Mouse (Mus musculus): Measurements from ENCODE around the gene Flii. TPM values are rescaled to one million over a fixed set of nuclear protein-coding genes. Genes with fewer than 3 reads are reported as not detected.

The Flii gene
- polyA plus RNA-seq, 1 experiment from 2014 or later = 86.7 TPM

GRCm38 (mm10) chr11:60766969-60767368 is 39.9 kb upstream of the Flii start:
- Histone ChIP-seq H3K4me1 (ENCODE audit: control insufficient read depth, insufficient read depth, low read length) (no peaks in the 10 kb centered on the region), H3K4me3 (ENCODE audit: low read length) (no peak overlapping the region), H3K27ac (ENCODE audit: low read length) (no peak overlapping the region), H3K4me2 (ENCODE audit: low read depth, low read length) (no peak overlapping the region), H3K36me3 (ENCODE audit: control insufficient read depth, insufficient read depth) (no peaks in the 10 kb centered on the region; the same call in 1 of the 2 replicates), H3K27me3 (ENCODE audit: control insufficient read depth, insufficient read depth, low read length) (no peaks in the 10 kb centered on the region), H3K9me3 (replicated peaks; ENCODE audit: control insufficient read depth, low read length) (no peaks in the 10 kb centered on the region), H3K9ac (ENCODE audit: low read length) (no peak overlapping the region)
- WGBS = 64% methylated on average over 4 of the region's 4 CpGs
- no peak for ATAC-seq (replicated peaks; ENCODE audit: extremely low read depth, insufficient read depth, low FRiP score)

GRCm38 (mm10) chr11:60761681-60762080 is 34.6 kb upstream of the Flii start:
- Histone ChIP-seq H3K27ac (ENCODE audit: low read length) (no peak overlapping the region), H3K36me3 (ENCODE audit: control insufficient read depth, insufficient read depth) (peaks cover 21% of the 10 kb centered on the region), H3K4me2 (ENCODE audit: low read depth, low read length) (no peak overlapping the region), H3K9ac (ENCODE audit: low read length) (no peak overlapping the region), H3K9me3 (replicated peaks; ENCODE audit: control insufficient read depth, low read length) (no peaks in the 10 kb centered on the region), H3K4me3 (ENCODE audit: low read length) (no peak overlapping the region), H3K4me1 (ENCODE audit: control insufficient read depth, insufficient read depth, low read length) (no peaks in the 10 kb centered on the region), H3K27me3 (ENCODE audit: control insufficient read depth, insufficient read depth, low read length) (no peaks in the 10 kb centered on the region)
- no peak for ATAC-seq (replicated peaks; ENCODE audit: extremely low read depth, insufficient read depth, low FRiP score)
- 71% methylated on average over 3 of the region's 3 CpGs for WGBS

- H3K27me3 ChIP-seq (ENCODE audit: control insufficient read depth, insufficient read depth, low read length) = no peaks in the 10 kb centered on the region
- no peak overlapping the region for H3K27ac ChIP-seq (ENCODE audit: low read length)
- peaks cover 48% of the 10 kb centered on the region for H3K36me3 ChIP-seq (ENCODE audit: control insufficient read depth, insufficient read depth)
- H3K9ac ChIP-seq (ENCODE audit: low read length) = no peak overlapping the region
- H3K4me3 ChIP-seq (ENCODE audit: low read length) = no peak overlapping the region
- 90% methylated on average over 7 of the region's 7 CpGs for WGBS
- no peak overlapping the region for H3K4me2 ChIP-seq (ENCODE audit: low read depth, low read length)
- H3K4me1 ChIP-seq (ENCODE audit: control insufficient read depth, insufficient read depth, low read length) = no peaks in the 10 kb centered on the region
- no peaks in the 10 kb centered on the region for H3K9me3 ChIP-seq (replicated peaks; ENCODE audit: control insufficient read depth, low read length)
- no peak for ATAC-seq (replicated peaks; ENCODE audit: extremely low read depth, insufficient read depth, low FRiP score)
These were observed 28.5 kb upstream of the Flii start for GRCm38 (mm10) chr11:60755570-60755969.

GRCm38 (mm10) chr11:60740321-60740720 is 13.3 kb upstream of the Flii start:
- no peak overlapping the region for H3K4me2 ChIP-seq (ENCODE audit: low read depth, low read length)
- peaks cover 19% of the 10 kb centered on the region for H3K36me3 ChIP-seq (ENCODE audit: control insufficient read depth, insufficient read depth)
- no peak overlapping the region for H3K27ac ChIP-seq (ENCODE audit: low read length)
- no peaks in the 10 kb centered on the region for H3K27me3 ChIP-seq (ENCODE audit: control insufficient read depth, insufficient read depth, low read length)
- 82% methylated on average over 3 of the region's 3 CpGs for WGBS
- H3K4me1 ChIP-seq (ENCODE audit: control insufficient read depth, insufficient read depth, low read length) = no peaks in the 10 kb centered on the region
- no peak overlapping the region for H3K9ac ChIP-seq (ENCODE audit: low read length)
- H3K9me3 ChIP-seq (replicated peaks; ENCODE audit: control insufficient read depth, low read length) = no peaks in the 10 kb centered on the region
- no peak for ATAC-seq (replicated peaks; ENCODE audit: extremely low read depth, insufficient read depth, low FRiP score)
- H3K4me3 ChIP-seq (ENCODE audit: low read length) = no peak overlapping the region

- Histone ChIP-seq H3K27me3 (ENCODE audit: control insufficient read depth, insufficient read depth, low read length) (no peaks in the 10 kb centered on the region), H3K36me3 (ENCODE audit: control insufficient read depth, insufficient read depth) (peaks cover 22% of the 10 kb centered on the region), H3K9me3 (replicated peaks; ENCODE audit: control insufficient read depth, low read length) (no peaks in the 10 kb centered on the region), H3K4me3 (ENCODE audit: low read length) (no peak overlapping the region), H3K9ac (ENCODE audit: low read length) (no peak overlapping the region), H3K4me1 (ENCODE audit: control insufficient read depth, insufficient read depth, low read length) (no peaks in the 10 kb centered on the region), H3K4me2 (ENCODE audit: low read depth, low read length) (no peak overlapping the region), H3K27ac (ENCODE audit: low read length) (no peak overlapping the region)
- ATAC-seq (replicated peaks; ENCODE audit: extremely low read depth, insufficient read depth, low FRiP score) = no peak
These were observed 10.4 kb upstream of the Flii start for GRCm38 (mm10) chr11:60737450-60737849.

GRCm38 (mm10) chr11:60736491-60736890 is 9.4 kb upstream of the Flii start:
- Histone ChIP-seq H3K9me3 (replicated peaks; ENCODE audit: control insufficient read depth, low read length) (no peaks in the 10 kb centered on the region), H3K4me2 (ENCODE audit: low read depth, low read length) (no peak overlapping the region), H3K4me3 (ENCODE audit: low read length) (no peak overlapping the region), H3K27me3 (ENCODE audit: control insufficient read depth, insufficient read depth, low read length) (no peaks in the 10 kb centered on the region), H3K9ac (ENCODE audit: low read length) (no peak overlapping the region), H3K36me3 (ENCODE audit: control insufficient read depth, insufficient read depth) (peaks cover 17% of the 10 kb centered on the region), H3K4me1 (ENCODE audit: control insufficient read depth, insufficient read depth, low read length) (no peaks in the 10 kb centered on the region), H3K27ac (ENCODE audit: low read length) (no peak overlapping the region)
- WGBS = 70% methylated on average over 3 of the region's 3 CpGs
- ATAC-seq (replicated peaks; ENCODE audit: extremely low read depth, insufficient read depth, low FRiP score) = no peak

GRCm38 (mm10) chr11:60735191-60735590 is 8.1 kb upstream of the Flii start:
- peaks cover 23% of the 10 kb centered on the region for H3K36me3 ChIP-seq (ENCODE audit: control insufficient read depth, insufficient read depth)

GRCm38 (mm10) chr11:60734206-60734605 is 7.1 kb upstream of the Flii start:
- H3K27me3 ChIP-seq (ENCODE audit: control insufficient read depth, insufficient read depth, low read length) = no peaks in the 10 kb centered on the region
- no peak overlapping the region for H3K9ac ChIP-seq (ENCODE audit: low read length)
- no peak overlapping the region for H3K27ac ChIP-seq (ENCODE audit: low read length)
- WGBS = 71% methylated on average over 2 of the region's 2 CpGs
- H3K9me3 ChIP-seq (replicated peaks; ENCODE audit: control insufficient read depth, low read length) = no peaks in the 10 kb centered on the region
- H3K4me2 ChIP-seq (ENCODE audit: low read depth, low read length) = no peak overlapping the region
- H3K4me1 ChIP-seq (ENCODE audit: control insufficient read depth, insufficient read depth, low read length) = peaks cover 4% of the 10 kb centered on the region
- H3K4me3 ChIP-seq (ENCODE audit: low read length) = no peak overlapping the region
- H3K36me3 ChIP-seq (ENCODE audit: control insufficient read depth, insufficient read depth) = peaks cover 22% of the 10 kb centered on the region
- ATAC-seq (replicated peaks; ENCODE audit: extremely low read depth, insufficient read depth, low FRiP score) = no peak

More at GRCm38 (mm10) chr11:60735191-60735590, 8.1 kb upstream of the Flii start:
- no peak for ATAC-seq (replicated peaks; ENCODE audit: extremely low read depth, insufficient read depth, low FRiP score)
- H3K4me1 ChIP-seq (ENCODE audit: control insufficient read depth, insufficient read depth, low read length) = no peaks in the 10 kb centered on the region
- H3K9ac ChIP-seq (ENCODE audit: low read length) = no peak overlapping the region
- no peak overlapping the region for H3K4me2 ChIP-seq (ENCODE audit: low read depth, low read length)
- no peaks in the 10 kb centered on the region for H3K9me3 ChIP-seq (replicated peaks; ENCODE audit: control insufficient read depth, low read length)
- no peaks in the 10 kb centered on the region for H3K27me3 ChIP-seq (ENCODE audit: control insufficient read depth, insufficient read depth, low read length)
- H3K27ac ChIP-seq (ENCODE audit: low read length) = no peak overlapping the region
- 81% methylated on average over 5 of the region's 5 CpGs for WGBS
- H3K4me3 ChIP-seq (ENCODE audit: low read length) = no peak overlapping the region

- Histone ChIP-seq H3K27me3 (ENCODE audit: control insufficient read depth, insufficient read depth, low read length) (no peaks in the 10 kb centered on the region), H3K36me3 (ENCODE audit: control insufficient read depth, insufficient read depth) (peaks cover 18% of the 10 kb centered on the region), H3K9ac (ENCODE audit: low read length) (no peak overlapping the region), H3K27ac (ENCODE audit: low read length) (no peak overlapping the region), H3K4me1 (ENCODE audit: control insufficient read depth, insufficient read depth, low read length) (peaks cover 19% of the 10 kb centered on the region), H3K4me2 (ENCODE audit: low read depth, low read length) (no peak overlapping the region), H3K4me3 (ENCODE audit: low read length) (no peak overlapping the region), H3K9me3 (replicated peaks; ENCODE audit: control insufficient read depth, low read length) (no peaks in the 10 kb centered on the region)
- no peak for ATAC-seq (replicated peaks; ENCODE audit: extremely low read depth, insufficient read depth, low FRiP score)
- WGBS = 87% methylated on average over 14 of the region's 14 CpGs
These were observed 4.2 kb upstream of the Flii start for GRCm38 (mm10) chr11:60731251-60731650.

GRCm38 (mm10) chr11:60730169-60730568 is 3.1 kb upstream of the Flii start:
- Histone ChIP-seq H3K4me2 (ENCODE audit: low read depth, low read length) (no peak overlapping the region), H3K27ac (ENCODE audit: low read length) (no peak overlapping the region), H3K4me3 (ENCODE audit: low read length) (no peak overlapping the region), H3K4me1 (ENCODE audit: control insufficient read depth, insufficient read depth, low read length) (peaks cover 23% of the 10 kb centered on the region), H3K27me3 (ENCODE audit: control insufficient read depth, insufficient read depth, low read length) (no peaks in the 10 kb centered on the region), H3K9me3 (replicated peaks; ENCODE audit: control insufficient read depth, low read length) (no peaks in the 10 kb centered on the region), H3K9ac (ENCODE audit: low read length) (no peak overlapping the region), H3K36me3 (ENCODE audit: control insufficient read depth, insufficient read depth) (peaks cover 18% of the 10 kb centered on the region)
- ATAC-seq (replicated peaks; ENCODE audit: extremely low read depth, insufficient read depth, low FRiP score) = no peak
- 83% methylated on average over 9 of the region's 9 CpGs for WGBS

Measured in heart, embryonic 16.5 days (tissue).